Mouse (Mus musculus) bone marrow macrophage, adult 2 months (primary cell): ENCODE measurements around the gene Lst1.

Experiments used
- CTCF ChIP-seq: IDR thresholded peaks from 2 replicates; pipeline ENCODE4 v1.5.1; 2012; ENCODE audit warnings: low read depth, mild to moderate bottlenecking, low read length, moderate library complexity
- POLR2A ChIP-seq: IDR thresholded peaks from 2 replicates; pipeline ENCODE4 v1.6.1; 2012; ENCODE audit warnings: mild to moderate bottlenecking, low read depth, low read length, borderline replicate concordance

- TF ChIP-seq POLR2A (no peak), CTCF (no peak)
Observed at GRCm38 (mm10) chr17:35141971-35142370, 46.3 kb downstream of the Lst1 start.
